Mouse (Mus musculus) thymus, postnatal 25 days (tissue): ENCODE results near the gene 1700010I14Rik.
A peak's percentile ranks its signal among the peaks of the same experiment; 100 is the strongest.

Experiments used
- DNase-seq: peaks from one replicate; pipeline ENCODE4 v3.0.0; 2022

1700010I14Rik gene

DNA sequence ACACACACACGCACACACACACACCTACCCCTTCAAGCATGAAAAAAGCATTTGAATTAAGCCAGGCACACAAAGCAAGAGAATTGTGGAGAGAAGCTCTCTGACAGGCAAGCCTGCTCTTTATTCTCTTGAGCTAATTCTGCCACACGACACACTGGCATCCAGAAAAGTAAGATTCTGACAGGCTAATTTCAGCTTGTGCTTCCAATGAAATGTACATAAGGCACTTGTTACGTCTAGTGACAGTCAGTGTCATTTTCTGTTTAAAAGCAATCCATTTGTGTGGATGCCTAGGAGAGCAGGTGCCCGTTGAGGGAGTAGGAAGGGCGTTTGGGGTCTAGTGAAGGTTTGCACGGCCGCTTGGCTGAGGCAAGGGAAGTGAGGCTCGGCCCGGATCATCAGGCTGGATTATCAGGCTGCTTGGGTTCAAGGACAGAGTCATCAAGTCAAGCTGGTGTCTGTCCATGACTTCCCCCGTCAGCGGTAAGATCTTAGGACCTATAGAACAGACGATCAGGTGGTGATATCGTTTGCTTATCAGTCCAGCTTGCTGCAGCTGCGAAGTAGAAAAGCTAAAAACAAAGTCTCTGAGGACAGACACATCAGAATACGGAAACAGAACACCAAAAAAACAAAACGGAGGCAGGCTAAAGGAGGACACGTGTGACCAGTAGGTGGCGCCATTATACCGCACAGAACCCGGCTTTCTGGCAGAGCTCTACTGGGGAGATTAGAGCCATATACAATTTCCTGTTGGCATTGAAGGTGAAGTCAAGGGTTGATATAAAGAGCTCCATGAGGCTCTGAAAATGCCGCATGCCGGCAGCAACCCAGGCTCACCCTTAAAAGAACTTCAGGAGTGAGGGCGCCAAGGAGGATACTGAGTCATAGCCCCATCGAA lies 43.4 kb downstream of the 1700010I14Rik start:
- DNase-seq: peak; percentile 83

DNA sequence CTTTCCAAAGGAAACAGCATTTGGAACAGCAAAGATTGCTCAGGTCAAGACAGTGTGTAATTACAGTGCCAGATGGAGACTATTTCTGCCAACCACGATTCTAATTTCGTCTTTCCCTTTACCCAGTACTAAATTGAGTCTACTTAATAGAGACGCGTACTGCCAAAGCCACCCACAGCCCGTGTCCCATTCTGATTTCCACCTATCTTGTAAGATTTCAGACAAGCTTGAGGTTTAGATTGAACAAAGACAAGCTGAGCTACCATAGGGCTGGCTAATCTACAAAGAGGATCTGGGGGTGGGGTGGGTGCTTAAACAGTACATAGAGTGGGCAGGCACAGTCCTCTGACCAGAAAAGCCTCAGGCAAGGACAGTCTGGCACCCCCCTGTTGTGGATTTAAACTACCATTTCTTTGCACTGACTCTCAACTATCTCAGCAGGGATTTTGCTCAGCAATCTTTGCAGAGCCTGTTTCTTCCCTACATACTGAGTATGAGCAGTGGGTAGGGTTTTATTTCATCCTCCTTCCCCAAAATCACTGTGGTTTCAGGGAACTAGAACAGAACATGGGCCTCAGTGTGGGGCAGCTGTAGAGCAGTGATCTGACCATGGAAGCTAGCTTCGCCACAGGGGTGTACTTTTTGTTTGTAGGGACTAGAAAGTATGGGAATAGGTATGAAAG lies 44.4 kb downstream of the 1700010I14Rik start:
- DNase-seq: no peak

DNA sequence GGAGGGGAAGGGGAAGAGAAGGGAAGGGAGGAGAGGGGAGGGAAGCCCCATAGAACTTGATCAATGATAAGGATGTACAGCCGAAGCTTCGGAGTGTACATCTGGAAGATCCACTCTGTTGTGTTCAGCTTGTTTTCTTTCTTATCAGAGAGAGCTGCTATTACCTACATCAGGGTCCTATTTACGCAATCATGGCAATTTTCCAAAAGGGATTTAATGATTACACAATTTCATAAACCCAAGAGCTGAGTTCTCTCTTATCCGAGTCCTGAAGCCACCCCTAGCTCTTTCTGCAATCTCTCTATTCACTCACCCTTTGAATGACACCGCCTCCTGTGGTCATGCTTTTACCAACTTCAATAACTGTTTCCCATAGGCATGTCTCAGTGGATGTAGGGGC lies 45.4 kb downstream of the 1700010I14Rik start:
- no peak for DNase-seq

DNA sequence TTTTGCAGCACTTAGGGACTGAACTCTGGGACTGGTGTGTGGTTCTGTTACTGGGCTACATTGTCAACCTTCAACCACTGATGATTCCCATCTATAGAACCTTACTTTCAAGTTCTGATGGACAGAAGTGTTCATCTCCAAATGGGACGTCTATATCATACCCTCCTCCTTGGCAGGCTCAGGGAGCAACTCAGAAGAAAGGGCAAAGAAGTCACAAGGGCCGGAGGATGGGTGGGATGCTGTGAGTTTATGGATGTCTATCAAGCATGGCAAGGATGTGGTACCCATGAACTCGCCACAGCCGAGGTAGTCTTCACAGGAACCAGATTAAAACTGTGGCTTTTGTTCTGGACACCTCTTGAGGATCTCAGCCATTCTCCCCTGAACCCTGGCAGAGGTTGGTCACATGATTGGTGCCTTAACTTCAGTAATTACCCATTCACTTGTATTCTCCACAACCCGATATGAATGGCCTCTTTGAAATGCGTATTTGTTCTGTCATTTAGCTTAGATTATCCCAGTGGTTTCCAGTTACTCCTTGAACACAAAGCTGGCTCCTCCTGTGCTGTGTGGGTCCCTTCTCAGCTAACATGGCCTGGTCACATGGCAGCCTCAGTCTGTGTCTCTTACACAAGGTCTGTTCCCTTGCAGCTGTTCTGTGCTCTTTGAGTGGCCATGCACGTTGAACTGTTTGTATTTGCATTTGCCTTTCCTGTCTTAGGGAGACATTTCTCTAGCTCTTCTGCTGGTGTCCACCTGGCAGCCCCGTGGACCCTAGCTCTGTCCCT lies 47.6 kb downstream of the 1700010I14Rik start:
- DNase-seq: no peak

DNA sequence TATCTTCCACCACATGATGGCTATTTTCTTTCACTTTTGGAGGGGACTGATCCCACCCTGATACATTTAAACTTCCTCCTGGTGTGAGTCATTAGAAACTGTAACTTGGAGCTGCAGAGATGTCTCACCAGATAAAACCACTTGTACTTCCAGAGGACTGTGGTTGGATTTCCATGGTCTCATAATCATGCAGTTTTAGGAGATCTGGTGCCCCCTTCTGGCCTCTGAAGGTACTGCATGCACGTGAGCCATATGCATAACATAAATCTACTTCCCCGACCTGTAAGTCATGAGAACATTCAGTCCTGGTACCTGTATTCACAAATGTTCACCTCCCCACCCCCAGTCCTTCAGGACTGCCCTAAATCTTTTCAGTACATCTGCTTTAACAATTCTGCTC lies 54.6 kb downstream of the 1700010I14Rik start:
- peak; percentile 52 for DNase-seq

- DNase-seq: no peak
These were observed 64.4 kb downstream of the 1700010I14Rik start for GRCm38 (mm10) chr17:9052441-9052980.

DNA sequence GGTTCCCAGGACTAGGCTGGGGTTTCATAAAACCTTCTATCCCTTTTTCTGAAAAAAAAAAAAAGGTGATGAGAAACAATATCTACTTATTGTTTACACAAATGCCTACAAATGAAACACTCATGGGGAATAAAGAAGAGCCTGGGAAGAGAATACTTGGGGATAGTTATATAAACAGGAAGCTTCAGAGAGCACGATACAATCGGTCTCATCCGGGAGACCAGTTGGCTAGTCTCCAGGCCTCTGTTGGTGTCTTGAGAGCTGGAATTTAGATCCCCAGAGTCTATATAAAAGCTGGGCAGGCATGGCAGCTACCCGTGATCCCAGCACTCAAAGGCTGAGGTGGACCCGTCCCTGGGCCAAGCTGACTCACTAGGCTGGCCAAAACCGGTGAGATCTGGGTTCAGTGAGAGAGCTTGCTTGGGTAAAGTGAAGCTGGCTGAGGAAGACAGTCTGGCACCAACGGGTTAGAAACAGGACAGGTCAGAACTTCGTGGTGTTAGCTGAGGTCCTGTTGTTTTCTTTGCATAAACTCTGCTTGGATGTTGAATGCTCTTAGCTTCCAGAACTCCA lies 71.3 kb downstream of the 1700010I14Rik start:
- DNase-seq: no peak
